Mouse (Mus musculus) telencephalon, adult 2 months (tissue): Measurements from ENCODE around the gene Filip1l.
"Not testable (repeated sequence)": the region's sequence is repeated elsewhere in the genome, so short reads cannot be mapped to it uniquely, and the experiment has no call there.

ENCODE experiments used
- DNase-seq: peaks from one replicate; pipeline ENCODE4 v3.0.0-alpha.2; 2011; ENCODE audit warnings: low read depth, low spot score

Gene Filip1l

GRCm38 (mm10) chr16:57353166-57353721 lies 351 bp downstream of the Filip1l start:
- DNase-seq, result no peak

- no peak for DNase-seq
Measured at GRCm38 (mm10) chr16:57353932-57354331, 1.0 kb downstream of the Filip1l start.

GRCm38 (mm10) chr16:57356454-57356853 lies 3.6 kb downstream of the Filip1l start:
- no peak for DNase-seq

GRCm38 (mm10) chr16:57357011-57357410 lies 4.1 kb downstream of the Filip1l start:
- no peak for DNase-seq

GRCm38 (mm10) chr16:57359251-57359650 lies 6.4 kb downstream of the Filip1l start:
- peak; percentile 85 for DNase-seq

GRCm38 (mm10) chr16:57360785-57361184 lies 7.9 kb downstream of the Filip1l start:
- DNase-seq, result no peak

GRCm38 (mm10) chr16:57362679-57363401 lies 9.9 kb downstream of the Filip1l start:
- no peak for DNase-seq

- no peak for DNase-seq
Measured at GRCm38 (mm10) chr16:57364498-57364897, 11.6 kb downstream of the Filip1l start.

GRCm38 (mm10) chr16:57366141-57366540 lies 13.2 kb downstream of the Filip1l start:
- no peak for DNase-seq

- no peak for DNase-seq
Measured at GRCm38 (mm10) chr16:57366941-57367694, 14.2 kb downstream of the Filip1l start.

- DNase-seq, result no peak
Measured at GRCm38 (mm10) chr16:57369846-57370496, 17.1 kb downstream of the Filip1l start.

- no peak for DNase-seq
Measured at GRCm38 (mm10) chr16:57372156-57372555, 19.3 kb downstream of the Filip1l start.

GRCm38 (mm10) chr16:57375248-57375837 lies 22.4 kb downstream of the Filip1l start:
- no peak for DNase-seq

GRCm38 (mm10) chr16:57378631-57379330 lies 25.9 kb downstream of the Filip1l start:
- DNase-seq, result no peak

- DNase-seq, result no peak
Measured at GRCm38 (mm10) chr16:57383266-57383971, 30.5 kb downstream of the Filip1l start.

- DNase-seq, result no peak
Measured at GRCm38 (mm10) chr16:57384274-57384673, 31.4 kb downstream of the Filip1l start.

- DNase-seq, result peak; percentile 96
Measured at GRCm38 (mm10) chr16:57389566-57390251, 36.8 kb downstream of the Filip1l start.

- not testable (repeated sequence) for DNase-seq
Measured at GRCm38 (mm10) chr16:57391171-57391570, 38.3 kb downstream of the Filip1l start.

GRCm38 (mm10) chr16:57392461-57392860 lies 39.6 kb downstream of the Filip1l start:
- no peak for DNase-seq

GRCm38 (mm10) chr16:57393161-57393560 lies 40.3 kb downstream of the Filip1l start:
- no peak for DNase-seq
